Mouse (Mus musculus) liver, embryonic 13.5 days (tissue): Measurements from ENCODE around the gene Cpm. TPM values are rescaled to one million over a fixed set of nuclear protein-coding genes. Genes with fewer than 3 reads are reported as not detected.

Source experiments
- ATAC-seq: fragments of 200-750 bp; cut with Nextera tagmentation; 2 replicates; pipeline ENCODE4 v1.8.0; 2017; ENCODE audit warnings: low read depth, mild to moderate bottlenecking, moderate number of reproducible peaks, moderate library complexity
- DNase-seq: peaks from one replicate; pipeline ENCODE4 v3.0.0; 2022
- H3K27ac ChIP-seq: fragments of 300-500 bp; sonication (generic); 2 replicates; pipeline ENCODE4 v1.5.1; 2015; ENCODE audit warnings: moderate library complexity, mild to moderate bottlenecking, inconsistent platforms
- H3K27me3 ChIP-seq: fragments of 300-500 bp; sonication (generic); 2 replicates; pipeline ENCODE4 v1.6.1; 2015; ENCODE audit warnings: mild to moderate bottlenecking, inconsistent platforms
- H3K36me3 ChIP-seq: fragments of 300-500 bp; sonication (generic); 2 replicates; pipeline ENCODE4 v1.6.1; 2015; ENCODE audit warnings: mild to moderate bottlenecking, inconsistent platforms
- H3K4me1 ChIP-seq: fragments of 300-500 bp; sonication (generic); replicated peaks from 2 replicates; pipeline ENCODE4 v1.6.1; 2015; ENCODE audit warnings: inconsistent platforms
- H3K4me2 ChIP-seq: fragments of 300-500 bp; sonication (generic); 2 replicates; pipeline ENCODE4 v1.6.1; 2015; ENCODE audit warnings: inconsistent platforms, mild to moderate bottlenecking, moderate library complexity
- H3K4me3 ChIP-seq: fragments of 300-500 bp; sonication (generic); replicated peaks from 2 replicates; pipeline ENCODE4 v1.5.1; 2015; ENCODE audit warnings: mild to moderate bottlenecking, inconsistent platforms
- H3K9ac ChIP-seq: fragments of 300-500 bp; sonication (generic); 2 replicates; pipeline ENCODE4 v1.6.1; 2015; ENCODE audit warnings: mild to moderate bottlenecking, inconsistent platforms
- H3K9me3 ChIP-seq: fragments of 300-500 bp; sonication (generic); replicated peaks from 2 replicates; pipeline ENCODE4 v1.6.1; 2016; ENCODE audit warnings: inconsistent platforms
- WGBS: fragments of 180-500 bp; shearing (Covaris S2); methylation state at CpG from one replicate; pipeline ENCODE4 v1.1.7; 2015; ENCODE audit not compliant: insufficient replicate concordance; 5-methylcytosine and 5-hydroxymethylcytosine counted together
- polyA plus RNA-seq: library from polyadenylated mRNA; unstranded; fragments of >200 nt; fragmentation: Nextera tagmentation; extraction: Ambion mirVana; gene quantifications from 2 replicates; pipeline ENCODE4 v1.2.1, GENCODE M21; 2015

Gene Cpm
- polyA plus RNA-seq, 1 experiment from 2014 or later, result 19.3 TPM

DNA sequence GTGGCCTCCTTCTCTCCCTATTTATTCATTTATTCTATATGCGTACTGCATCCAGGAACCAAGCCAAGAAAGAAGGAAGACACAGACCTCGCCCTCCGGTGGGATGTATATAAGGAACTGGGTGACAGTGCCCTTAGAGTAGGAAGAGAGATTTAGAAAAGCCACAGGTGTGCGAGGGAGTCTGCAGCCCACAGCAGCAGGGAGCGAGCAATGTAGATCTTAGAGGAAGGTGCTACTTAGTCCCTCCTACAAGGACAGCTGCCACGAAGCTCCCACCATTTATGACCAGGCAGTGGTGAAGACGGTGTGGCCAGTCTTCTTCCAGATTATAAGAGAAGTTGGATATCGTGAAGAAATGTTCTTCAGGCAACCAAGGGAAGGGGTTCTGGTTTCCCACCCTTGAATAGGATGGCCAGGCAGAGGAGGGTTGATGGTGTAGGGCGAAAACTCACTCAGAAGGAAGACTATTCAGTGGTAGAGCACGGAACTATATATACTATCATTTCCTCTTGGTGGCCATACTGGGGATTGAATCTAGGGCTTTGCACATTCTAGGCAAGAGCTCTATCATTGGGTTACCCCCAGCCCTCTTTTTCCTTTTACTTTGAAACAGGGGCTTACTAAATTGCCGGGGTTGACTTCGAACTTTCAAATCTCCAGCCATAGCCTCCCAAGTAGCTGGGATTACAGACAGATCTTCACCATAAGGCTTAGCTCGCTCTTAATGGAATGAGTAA lies 42.8 kb downstream of the Cpm start:
- 73% methylated on average over 13 of the region's 13 CpGs for WGBS
- H3K9ac ChIP-seq, result no peak overlapping the region
- H3K4me1 ChIP-seq, result peaks cover 13% of the 10 kb centered on the region
- no peaks in the 10 kb centered on the region for H3K36me3 ChIP-seq
- no peak overlapping the region for H3K4me3 ChIP-seq
- no peaks in the 10 kb centered on the region for H3K27me3 ChIP-seq
- no peaks in the 10 kb centered on the region for H3K9me3 ChIP-seq
- DNase-seq, result no peak
- H3K4me2 ChIP-seq, result no peak overlapping the region
- ATAC-seq, result no peak
- no peak overlapping the region for H3K27ac ChIP-seq

GRCm38 (mm10) chr10:117672693-117673092 lies 43.4 kb downstream of the Cpm start:
- no peak overlapping the region for H3K4me2 ChIP-seq
- no peak overlapping the region for H3K4me3 ChIP-seq
- no peak overlapping the region for H3K9ac ChIP-seq
- no peak overlapping the region for H3K27ac ChIP-seq
- DNase-seq, result no peak
- H3K27me3 ChIP-seq, result no peaks in the 10 kb centered on the region
- H3K9me3 ChIP-seq, result no peaks in the 10 kb centered on the region
- no peaks in the 10 kb centered on the region for H3K36me3 ChIP-seq
- 73% methylated on average over 7 of the region's 7 CpGs for WGBS
- ATAC-seq, result no peak
- peaks cover 17% of the 10 kb centered on the region for H3K4me1 ChIP-seq

DNA sequence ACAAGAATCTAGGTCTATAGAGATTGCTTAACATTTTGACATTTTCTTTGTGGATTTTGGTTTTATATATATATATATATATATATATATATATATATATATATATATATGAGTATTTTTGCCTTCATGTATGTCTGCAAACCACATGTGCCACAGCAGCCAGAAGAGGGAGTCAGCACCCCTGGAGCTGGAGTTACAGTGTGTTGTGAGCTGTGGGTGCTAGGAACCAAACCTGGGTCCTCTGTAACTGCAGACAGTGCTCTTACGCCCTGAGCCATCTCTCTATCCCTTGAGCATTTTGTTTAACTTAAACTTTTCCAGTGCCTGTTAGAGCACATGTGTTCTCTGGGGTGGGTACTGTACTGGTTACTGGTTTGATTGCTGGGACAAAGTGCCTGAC lies 44.6 kb downstream of the Cpm start:
- no peaks in the 10 kb centered on the region for H3K36me3 ChIP-seq
- no peak overlapping the region for H3K27ac ChIP-seq
- DNase-seq, result no peak
- H3K4me1 ChIP-seq, result peaks cover 29% of the 10 kb centered on the region
- H3K4me3 ChIP-seq, result no peak overlapping the region
- no peak overlapping the region for H3K4me2 ChIP-seq
- ATAC-seq, result no peak
- H3K9me3 ChIP-seq, result no peaks in the 10 kb centered on the region
- no peak overlapping the region for H3K9ac ChIP-seq
- no peaks in the 10 kb centered on the region for H3K27me3 ChIP-seq
- WGBS, result 64% methylated on average over 1 of the region's 1 CpGs

DNA sequence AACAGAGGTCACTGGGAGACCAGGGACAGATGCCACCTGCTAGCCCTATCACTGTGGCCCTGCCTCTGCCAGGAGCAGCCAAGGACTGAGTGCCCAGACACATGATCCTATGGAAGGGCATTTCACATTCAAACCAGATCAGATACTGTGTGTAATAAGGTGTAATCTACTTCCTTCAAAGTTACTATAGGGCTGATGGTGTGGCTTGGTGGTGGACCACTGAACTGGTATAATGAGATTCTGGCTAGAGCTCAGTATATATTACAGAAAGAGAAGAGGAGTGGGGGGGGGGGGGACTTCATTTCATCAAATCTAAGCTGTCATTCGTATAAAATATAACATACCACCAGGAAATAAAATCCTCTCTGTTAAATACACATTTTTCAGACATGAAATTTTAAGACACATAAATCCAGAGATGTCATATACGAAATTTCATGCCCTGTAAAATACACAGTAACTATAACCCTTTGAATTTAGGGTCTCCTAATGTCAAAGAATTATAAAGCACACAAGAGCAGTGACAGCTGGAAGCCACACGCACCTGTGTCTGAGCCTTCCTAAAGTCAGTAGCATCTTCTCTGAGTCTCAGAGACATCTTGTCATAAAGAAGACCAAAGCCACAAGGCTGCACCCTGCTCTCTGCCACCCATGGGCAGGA lies 45.2 kb downstream of the Cpm start:
- Histone ChIP-seq H3K27me3 (no peaks in the 10 kb centered on the region), H3K36me3 (no peaks in the 10 kb centered on the region), H3K4me1 (peaks cover 31% of the 10 kb centered on the region), H3K4me3 (no peak overlapping the region), H3K9ac (no peak overlapping the region), H3K4me2 (no peak overlapping the region), H3K9me3 (no peaks in the 10 kb centered on the region), H3K27ac (no peak overlapping the region)
- DNase-seq (no peak), ATAC-seq (no peak)
- 56% methylated on average over 3 of the region's 3 CpGs for WGBS

DNA sequence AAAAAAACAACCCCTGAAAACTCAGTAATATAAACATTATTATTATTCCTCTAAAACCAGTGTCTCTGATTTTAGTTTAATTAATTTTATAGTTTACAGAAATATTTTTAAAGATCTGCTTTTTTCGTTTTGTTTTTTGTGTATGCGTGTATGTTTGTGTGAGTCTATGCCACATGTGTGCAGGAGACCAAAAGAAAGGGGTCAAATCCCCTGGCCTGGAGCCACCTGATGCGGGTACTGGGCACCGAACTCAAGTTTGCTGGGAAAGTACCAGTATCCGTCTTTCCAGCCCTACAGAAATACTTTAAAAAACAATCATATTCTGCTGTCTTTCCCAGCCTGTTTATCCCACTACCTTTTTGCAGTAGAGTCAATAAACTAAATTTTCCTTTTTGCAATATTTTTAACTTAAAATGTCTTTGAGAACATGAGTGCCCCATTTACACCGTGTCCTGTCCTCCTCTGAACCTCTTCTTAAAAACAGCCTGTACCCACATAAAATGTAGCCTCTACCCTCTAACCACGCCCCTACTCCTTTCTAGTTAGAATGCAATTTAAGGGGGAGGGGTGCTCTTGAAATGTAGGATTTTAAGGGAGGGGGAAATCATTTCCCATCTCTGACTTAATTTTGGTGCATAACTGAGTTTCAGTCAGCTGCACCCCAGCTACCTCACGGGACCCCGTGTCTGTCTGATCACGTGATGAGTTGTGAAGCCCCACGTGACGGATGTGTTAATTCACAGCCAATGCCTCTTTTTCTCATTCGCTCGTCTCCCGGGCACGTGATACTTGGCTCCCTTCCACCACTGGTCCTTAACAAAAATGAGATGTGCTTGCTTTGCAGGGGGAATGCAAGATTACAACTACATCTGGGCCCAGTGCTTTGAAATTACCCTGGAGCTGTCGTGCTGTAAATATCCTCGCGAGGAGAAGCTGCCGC lies 46.1 kb downstream of the Cpm start:
- no peak overlapping the region; the same call in 1 of the 2 replicates for H3K4me3 ChIP-seq
- WGBS, result 37% methylated on average over 20 of the region's 20 CpGs
- peak overlapping the region; percentile 50 for H3K4me2 ChIP-seq
- no peaks in the 10 kb centered on the region for H3K27me3 ChIP-seq
- ATAC-seq, result no peak
- DNase-seq, result peak; percentile 24
- no peaks in the 10 kb centered on the region for H3K36me3 ChIP-seq
- H3K27ac ChIP-seq, result no peak overlapping the region
- peaks cover 31% of the 10 kb centered on the region for H3K4me1 ChIP-seq
- H3K9ac ChIP-seq, result no peak overlapping the region
- H3K9me3 ChIP-seq, result no peaks in the 10 kb centered on the region

GRCm38 (mm10) chr10:117676036-117676643 lies 46.8 kb downstream of the Cpm start:
- Histone ChIP-seq H3K9ac (0 out of 2 replicates have a peak overlapping the region, but pooled peaks have one; percentile 17), H3K4me3 (no peak overlapping the region; the same call in 1 of the 2 replicates), H3K36me3 (no peaks in the 10 kb centered on the region), H3K9me3 (no peaks in the 10 kb centered on the region), H3K27ac (no peak overlapping the region), H3K27me3 (no peaks in the 10 kb centered on the region), H3K4me1 (peaks cover 31% of the 10 kb centered on the region), H3K4me2 (peak overlapping the region; percentile 50)
- WGBS, result 34% methylated on average over 19 of the region's 19 CpGs
- DNase-seq, result no peak
- ATAC-seq, result no peak

GRCm38 (mm10) chr10:117676644-117677313 lies 47.5 kb downstream of the Cpm start:
- Histone ChIP-seq H3K36me3 (no peaks in the 10 kb centered on the region), H3K4me2 (peak overlapping the region; percentile 50), H3K27ac (no peak overlapping the region), H3K9me3 (no peaks in the 10 kb centered on the region), H3K4me1 (peaks cover 31% of the 10 kb centered on the region), H3K27me3 (no peaks in the 10 kb centered on the region), H3K9ac (no peak overlapping the region), H3K4me3 (0 out of 2 replicates have a peak overlapping the region, but pooled peaks have one; percentile 12)
- ATAC-seq (no peak), DNase-seq (no peak)
- 21% methylated on average over 17 of the region's 17 CpGs for WGBS

- no peak for ATAC-seq
Measured at GRCm38 (mm10) chr10:117677494-117678236, 48.4 kb downstream of the Cpm start.

GRCm38 (mm10) chr10:117678357-117678756 lies 49.1 kb downstream of the Cpm start:
- no peaks in the 10 kb centered on the region for H3K27me3 ChIP-seq
- H3K4me2 ChIP-seq, result no peak overlapping the region; the same call in 1 of the 2 replicates
- no peak overlapping the region for H3K9ac ChIP-seq
- no peaks in the 10 kb centered on the region for H3K36me3 ChIP-seq
- peaks cover 31% of the 10 kb centered on the region for H3K4me1 ChIP-seq
- no peak overlapping the region for H3K4me3 ChIP-seq
- H3K27ac ChIP-seq, result peak overlapping the region; percentile 65; the same call in 1 of the 2 replicates
- WGBS, result 12% methylated on average over 5 of the region's 5 CpGs
- peak; percentile 74 for ATAC-seq
- DNase-seq, result peak; percentile 20
- no peaks in the 10 kb centered on the region for H3K9me3 ChIP-seq

More at GRCm38 (mm10) chr10:117677494-117678236, 48.4 kb downstream of the Cpm start:
- no peak overlapping the region for H3K4me3 ChIP-seq
- H3K9ac ChIP-seq, result peak overlapping the region; percentile 23; the same call in 1 of the 2 replicates
- H3K9me3 ChIP-seq, result no peaks in the 10 kb centered on the region
- H3K36me3 ChIP-seq, result no peaks in the 10 kb centered on the region
- DNase-seq, result no peak
- peak overlapping the region; percentile 65 for H3K27ac ChIP-seq
- peaks cover 31% of the 10 kb centered on the region for H3K4me1 ChIP-seq
- no peak overlapping the region for H3K4me2 ChIP-seq
- no peaks in the 10 kb centered on the region for H3K27me3 ChIP-seq
- WGBS, result 69% methylated on average over 13 of the region's 13 CpGs
